Mouse (Mus musculus): ENCODE results near the gene Efna4.

Efna4 gene

DNA sequence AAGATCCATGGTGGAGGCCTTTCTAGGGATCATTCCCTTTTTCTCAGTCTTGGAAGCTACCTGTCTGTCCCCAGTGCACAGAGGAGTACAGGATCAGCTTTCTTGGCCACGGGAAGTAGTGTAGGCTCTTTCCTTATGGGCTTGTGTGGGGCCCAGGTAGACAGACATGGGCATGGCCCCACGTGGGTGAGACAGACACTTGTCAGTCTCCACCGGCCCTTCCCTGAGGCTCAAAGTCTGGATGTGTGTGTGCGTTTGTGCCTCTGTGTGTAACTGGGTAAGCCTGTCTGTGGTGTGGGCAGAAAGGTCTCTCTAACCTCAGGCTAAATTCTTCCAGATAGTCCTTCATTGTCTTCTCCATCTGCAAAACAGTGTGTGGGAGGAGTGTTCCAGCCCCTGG lies 32.7 kb downstream of the Efna4 start:
- no peak for DNase-seq (ENCODE audit: low spot score)

DNA sequence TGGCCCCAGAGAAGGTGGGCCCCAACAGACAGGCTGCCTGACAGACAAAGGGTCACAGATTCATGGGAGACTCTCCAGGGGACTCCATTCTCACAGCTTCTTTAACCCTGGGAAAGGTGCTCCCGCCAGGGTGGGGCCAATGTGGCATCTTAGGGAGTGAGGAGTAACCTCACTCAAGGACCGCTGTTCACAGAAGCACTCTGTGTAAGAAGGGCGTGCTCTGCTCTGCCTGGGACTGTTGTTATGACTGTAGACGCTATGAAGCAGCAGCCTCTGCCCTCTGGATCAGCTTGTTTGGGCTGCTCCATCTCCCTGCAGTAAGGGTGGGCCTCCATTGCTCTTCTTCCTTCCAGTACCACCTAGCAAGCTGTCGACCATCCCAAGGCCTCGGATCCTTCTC lies 33.4 kb downstream of the Efna4 start:
- DNase-seq (ENCODE audit: low spot score) = no peak

DNA sequence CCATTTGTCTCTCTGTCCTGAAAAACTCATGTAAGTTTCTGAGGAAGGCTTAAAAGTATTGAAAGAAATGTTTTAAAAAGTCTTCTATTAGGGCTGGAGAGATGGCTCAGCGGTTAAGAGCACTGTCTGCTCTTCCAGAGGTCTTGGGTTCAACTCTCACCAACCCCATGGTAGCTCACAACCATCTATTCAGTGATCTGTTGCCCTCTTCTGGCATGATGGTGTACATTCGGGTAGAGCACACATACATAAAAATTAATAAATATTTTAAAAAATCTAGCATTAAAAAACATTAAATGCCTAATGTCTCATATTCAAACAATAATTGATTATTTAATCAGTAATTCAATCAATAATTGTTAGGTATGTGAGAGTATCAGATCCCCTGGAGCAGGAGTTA lies 37.3 kb downstream of the Efna4 start:
- DNase-seq (ENCODE audit: low spot score) = no peak

DNA sequence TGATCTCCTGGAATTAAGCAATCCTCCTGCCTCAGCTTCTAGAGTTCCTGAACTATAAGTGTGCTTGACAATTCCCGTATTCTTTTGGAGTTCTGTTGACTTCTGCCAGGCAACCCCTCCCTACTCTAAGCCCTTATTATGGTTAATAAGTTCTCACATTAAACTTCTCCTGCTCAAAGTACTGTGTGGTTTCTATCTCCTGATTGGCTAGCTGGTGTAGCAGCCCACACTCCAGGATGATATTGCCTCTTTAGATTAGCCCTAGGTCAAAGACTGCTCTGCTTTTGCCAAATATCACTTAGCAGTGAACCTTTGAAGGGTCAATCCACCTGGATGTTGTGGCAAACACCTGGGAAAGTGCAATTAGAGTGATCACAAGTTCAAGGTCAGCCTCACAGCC lies 37.8 kb downstream of the Efna4 start:
- DNase-seq (ENCODE audit: low spot score) = no peak

DNA sequence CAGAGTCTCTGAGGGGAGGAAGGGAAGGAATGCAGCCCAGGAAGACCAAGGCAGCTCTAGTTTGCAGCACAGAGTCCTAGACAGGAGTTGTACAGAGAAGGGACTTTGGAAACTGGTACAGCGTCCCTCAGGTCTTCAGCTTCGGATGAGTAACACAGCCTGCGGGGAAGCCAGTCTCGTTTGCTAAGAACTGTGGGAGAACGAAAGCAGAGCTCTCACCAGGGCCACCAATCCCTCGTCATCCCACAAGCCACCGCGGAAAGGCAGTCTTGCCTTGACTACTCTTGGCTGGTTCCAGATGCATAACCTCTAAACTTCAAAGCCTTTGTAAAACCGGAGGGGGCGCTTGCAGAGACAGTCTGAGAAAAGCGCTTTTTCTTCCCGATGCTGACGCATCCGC lies 38.3 kb downstream of the Efna4 start:
- DNase-seq (ENCODE audit: low spot score) = no peak

DNA sequence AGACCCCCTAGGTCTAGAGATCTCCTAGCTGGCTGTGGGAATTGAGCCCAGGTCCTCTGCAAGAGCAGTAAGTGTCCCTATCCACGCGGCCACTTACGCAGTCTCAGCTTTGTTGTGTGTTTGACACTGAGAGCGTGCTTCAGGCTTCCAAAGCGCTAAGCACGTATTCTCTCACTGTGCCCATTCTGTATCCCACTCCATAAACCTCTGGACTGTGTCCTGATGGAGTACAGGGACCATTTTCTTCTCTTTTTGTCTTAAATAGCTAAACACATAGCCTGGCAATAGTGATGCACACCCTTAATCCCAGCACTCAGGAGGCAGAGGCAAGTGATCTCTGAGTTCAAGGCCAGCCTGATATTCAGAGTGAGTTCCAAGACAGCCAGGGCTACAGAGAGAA lies 38.9 kb downstream of the Efna4 start:
- no peak for DNase-seq (ENCODE audit: low spot score)

DNA sequence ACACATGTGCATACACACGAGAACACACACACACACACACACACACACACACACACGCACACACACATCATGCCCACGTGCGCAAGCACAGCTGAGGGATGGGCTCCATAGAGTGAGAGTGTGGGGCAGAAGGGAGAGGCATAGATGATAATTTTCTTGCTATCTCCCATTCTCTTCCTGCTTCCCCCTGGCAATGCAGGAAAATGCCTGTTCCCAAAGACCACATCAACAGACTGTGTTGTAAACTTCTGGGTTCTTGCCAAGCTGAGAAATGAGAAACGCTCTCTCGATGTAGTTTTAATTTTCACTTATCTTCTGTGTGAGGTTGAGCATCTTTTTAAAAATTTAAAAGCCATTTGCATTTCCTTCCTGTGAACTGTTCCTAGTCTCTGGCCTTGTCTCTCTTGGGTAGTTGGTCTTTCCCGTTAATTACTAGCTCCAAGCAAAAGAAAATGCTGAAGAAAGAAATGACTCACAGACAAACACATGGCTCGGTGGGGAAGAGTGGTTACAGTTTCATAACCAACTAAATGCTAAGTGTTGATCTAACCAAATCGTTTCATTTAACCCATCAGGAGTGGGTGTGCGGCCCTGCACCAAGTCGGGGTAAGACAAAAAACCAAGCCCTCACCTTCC lies 40.9 kb downstream of the Efna4 start:
- DNase-seq (ENCODE audit: low spot score) = no peak

DNA sequence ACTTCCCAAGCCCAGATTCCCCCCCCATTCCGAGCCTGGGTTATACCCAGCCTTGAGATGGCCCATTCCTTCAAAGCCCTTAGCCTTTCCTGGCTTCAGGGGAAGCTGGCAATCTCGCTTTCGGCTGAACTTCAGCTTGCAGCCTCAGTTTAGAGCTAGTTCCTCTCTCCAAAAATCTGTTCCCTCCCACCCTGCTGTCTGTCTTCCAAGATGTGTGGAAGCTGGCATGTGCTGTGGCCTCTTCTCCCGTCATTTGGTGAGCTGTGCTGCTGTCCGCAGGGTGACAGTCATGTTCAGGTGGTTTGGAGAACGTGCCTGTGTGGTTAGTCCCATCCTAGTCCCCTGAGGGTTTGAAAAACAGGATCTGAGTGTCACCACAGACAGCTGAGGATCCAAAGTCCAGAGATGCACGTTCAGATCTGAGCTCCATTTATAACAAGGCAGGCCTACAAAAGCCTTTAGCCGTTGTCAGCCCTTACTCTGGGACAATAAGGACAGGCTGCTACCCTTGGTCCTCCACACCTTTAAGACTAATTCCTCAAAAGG lies 42.1 kb downstream of the Efna4 start:
- DNase-seq (ENCODE audit: low spot score) = no peak

DNA sequence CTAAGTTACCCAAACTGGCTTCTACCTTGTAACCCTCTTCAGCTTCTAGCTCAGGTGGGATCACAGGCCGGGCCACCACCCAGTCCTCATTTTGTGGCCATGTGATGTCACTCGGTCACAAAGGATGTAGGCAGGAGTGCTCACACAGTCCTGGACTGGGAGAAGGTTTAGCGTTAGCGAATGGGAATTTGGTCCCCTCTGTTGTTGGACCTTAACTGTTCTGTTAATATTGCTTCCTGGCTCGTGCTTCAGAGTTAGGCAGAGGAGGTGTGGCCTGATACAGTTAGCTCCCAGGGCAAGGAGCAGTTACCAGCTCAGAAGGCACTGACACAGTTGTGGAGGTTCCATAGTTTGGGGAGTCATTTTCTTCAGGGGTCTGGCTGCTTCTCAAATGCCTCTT lies 43.6 kb downstream of the Efna4 start:
- no peak for DNase-seq (ENCODE audit: low spot score)

DNA sequence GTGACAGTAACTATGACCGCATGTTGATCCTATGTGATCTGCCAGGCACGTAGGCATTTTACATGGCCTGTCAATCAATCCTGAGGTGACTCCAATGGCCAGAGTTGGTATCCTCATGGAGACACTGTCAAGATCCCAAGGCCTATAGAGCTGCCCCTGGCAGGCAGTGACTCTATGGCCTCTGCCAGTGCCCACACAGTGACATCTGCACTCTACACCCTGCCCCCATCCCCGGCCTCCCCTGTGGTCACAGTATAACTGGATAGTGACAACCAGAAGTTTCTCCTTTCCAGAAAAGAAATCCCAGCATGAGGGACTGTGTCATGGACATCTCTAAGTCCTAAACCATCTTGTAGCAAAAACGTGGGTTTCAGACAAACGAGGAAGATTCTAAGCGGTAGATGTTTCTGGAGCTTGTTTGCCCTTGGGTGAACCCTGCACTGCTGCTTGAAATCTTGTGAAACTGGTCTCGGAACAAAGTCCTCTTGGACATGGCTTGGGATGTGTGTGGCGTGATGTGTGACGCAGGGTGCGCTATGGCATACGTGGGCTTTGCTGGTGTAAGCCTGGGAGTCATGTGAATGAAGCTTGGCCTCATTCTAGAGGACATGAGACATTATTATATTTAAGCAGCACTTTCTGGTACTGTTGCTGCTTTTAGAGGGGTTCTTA lies 44.4 kb downstream of the Efna4 start:
- no peak for DNase-seq (ENCODE audit: low spot score)

DNA sequence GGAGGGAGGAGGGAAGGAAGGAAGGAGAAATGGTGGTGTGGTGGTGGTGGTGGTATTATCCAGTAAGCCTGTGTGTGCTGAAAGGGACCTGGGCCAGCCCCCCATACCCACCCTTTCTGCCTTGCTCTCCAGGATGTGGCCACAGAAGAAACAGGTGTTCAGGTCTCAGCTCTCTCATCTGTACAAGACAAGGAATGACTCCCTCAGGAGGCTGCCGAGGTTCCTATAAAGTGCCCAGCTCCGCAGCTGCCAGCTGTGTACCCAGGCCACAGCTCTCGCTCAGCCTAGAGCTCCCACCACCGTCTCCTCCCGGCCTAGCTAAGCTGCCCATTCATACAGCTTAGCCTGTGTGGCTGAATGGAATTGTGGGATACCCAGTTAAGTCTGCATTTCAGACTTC lies 45.5 kb downstream of the Efna4 start:
- DNase-seq (ENCODE audit: low spot score) = no peak

DNA sequence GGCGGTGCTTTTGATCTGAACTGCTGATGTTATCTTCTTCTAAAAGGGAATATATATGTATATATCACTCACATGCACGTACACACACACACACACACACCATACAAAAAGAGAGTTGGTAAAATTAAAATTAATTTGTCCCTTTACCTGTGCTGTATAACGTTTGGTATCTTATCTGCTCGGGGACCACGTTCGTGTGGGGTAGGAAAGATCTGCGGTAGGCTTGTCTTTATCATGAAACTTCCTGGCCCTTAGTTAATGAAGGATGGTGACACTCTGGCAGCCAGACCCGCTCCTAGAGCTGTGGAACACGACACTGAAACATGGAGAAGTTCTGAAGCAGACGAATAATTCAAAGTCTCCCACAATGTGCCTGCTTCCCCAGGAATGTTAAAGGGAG lies 46.0 kb downstream of the Efna4 start:
- no peak for DNase-seq (ENCODE audit: low spot score)

DNA sequence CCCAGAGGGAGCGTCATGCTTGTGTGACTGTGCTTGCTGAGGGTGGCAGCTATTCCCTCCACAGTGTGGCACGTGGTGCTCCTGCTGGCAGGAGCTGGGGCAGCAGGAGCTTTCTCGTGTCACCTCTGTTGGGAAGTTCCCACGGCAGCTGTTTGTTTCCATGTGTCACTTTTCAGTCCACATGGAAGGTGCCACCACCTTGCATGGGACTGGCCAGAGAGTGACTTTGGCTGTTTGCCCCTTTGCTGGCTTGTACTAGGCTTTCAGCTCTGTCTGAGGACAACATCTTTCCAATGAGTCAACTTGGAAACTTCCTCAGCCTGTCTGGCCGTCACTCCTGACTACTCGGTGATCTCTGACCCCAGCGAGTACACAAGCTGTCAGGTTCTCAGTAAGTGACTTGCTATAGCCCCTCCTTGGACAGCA lies 49.3 kb downstream of the Efna4 start:
- DNase-seq (ENCODE audit: low spot score) = no peak

DNA sequence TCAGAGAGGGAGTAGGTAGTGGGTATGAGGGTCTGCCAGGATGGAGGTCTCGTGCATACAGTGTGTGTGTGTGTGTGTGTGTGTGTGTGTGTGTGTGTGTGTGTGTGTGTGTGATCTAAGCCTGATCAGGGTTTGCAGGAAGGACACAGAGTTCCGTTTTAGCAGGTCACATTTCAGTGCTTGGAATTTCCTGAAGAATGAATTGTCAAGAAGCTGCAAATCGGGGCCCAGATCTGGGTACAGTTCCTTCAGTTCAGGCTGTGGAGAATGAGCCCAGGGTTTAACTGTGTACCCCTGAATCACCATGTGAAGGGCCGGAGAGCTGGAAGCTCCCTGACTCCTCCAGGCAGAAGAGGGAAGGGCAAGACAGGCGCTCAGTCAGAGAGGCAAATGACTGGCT lies 50.5 kb downstream of the Efna4 start:
- no peak for DNase-seq (ENCODE audit: low spot score)

DNA sequence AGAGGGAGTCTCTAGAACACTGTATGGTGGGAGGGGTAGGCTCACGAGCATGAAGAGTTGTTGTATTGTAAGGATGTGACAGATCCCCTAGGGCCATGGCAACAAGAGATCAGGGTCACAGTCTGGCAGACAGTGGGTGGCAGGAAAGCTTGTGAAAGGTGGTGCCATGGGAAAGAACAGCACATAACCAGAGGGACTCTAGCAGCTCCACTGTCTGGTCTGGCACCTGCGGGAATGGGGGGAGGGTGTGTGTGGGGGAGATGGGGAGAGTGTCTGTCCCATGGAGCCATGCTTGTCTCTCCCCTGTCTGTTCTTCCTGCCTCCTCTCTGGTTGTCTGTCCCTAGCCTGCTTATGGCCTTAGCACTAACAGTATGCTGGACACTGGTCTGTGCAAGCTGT lies 52.3 kb downstream of the Efna4 start:
- DNase-seq (ENCODE audit: low spot score) = no peak

DNA sequence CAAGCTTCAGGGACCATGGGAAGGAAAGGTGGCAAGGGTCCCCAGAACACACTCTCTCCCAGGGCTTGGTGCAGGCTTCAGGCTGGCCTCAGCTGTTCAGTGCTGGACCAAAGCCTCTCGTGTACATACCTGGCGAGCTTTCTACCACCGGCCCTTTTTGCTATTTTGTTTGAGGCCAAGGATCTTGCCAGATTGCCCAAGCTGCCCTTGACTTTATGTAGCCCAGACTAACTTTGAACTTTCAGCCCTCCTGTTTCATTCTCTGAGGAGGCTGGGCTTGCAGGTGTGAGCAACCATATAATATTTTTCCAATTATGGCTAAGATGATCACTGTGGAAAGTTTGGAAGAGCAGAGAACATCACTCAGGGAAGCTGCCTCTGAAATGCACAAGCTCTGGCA lies 53.6 kb downstream of the Efna4 start:
- DNase-seq (ENCODE audit: low spot score) = no peak

Data from layer of hippocampus, adult 11-12 months (tissue).